Mouse (Mus musculus): Measurements from ENCODE around the gene Sh3gl3. TPM values are rescaled to one million over a fixed set of nuclear protein-coding genes. Genes with fewer than 3 reads are reported as not detected.

The Sh3gl3 gene
- total and polyA plus RNA-seq, 3 experiments = 0.27 to 0.70 (median 0.45) TPM

DNA sequence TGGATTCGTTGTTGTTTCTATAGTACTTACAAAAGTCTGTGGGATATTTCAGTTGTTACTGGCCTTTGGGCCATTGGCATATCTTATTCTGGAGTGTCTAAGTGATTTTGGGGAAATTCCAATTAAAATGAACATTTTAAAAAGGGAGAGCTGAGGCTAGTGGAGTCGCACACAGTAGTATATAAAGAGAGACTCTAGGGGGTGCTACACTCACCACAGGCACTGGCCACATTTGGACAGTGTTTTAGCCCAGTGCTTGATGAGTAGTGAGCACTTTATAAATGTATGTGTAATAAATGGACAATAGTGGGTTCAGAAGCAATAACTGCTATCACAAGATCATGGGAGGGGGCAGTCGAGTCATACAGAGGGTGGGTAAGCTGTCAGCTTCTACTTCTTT is 2.6 kb downstream of the Sh3gl3 start:
- no peak for DNase-seq
- Histone ChIP-seq H3K36me3 (ENCODE audit: control insufficient read depth, insufficient read depth, low read length) (no peaks in the 10 kb centered on the region), H3K9ac (ENCODE audit: low read depth, low read length) (no peak overlapping the region), H3K27me3 (ENCODE audit: control insufficient read depth, insufficient read depth, low read length) (no peaks in the 10 kb centered on the region), H3K27ac (no peak overlapping the region), H3K4me3 (no peak overlapping the region), H3K4me1 (ENCODE audit: control insufficient read depth, insufficient read depth, low read length) (no peaks in the 10 kb centered on the region), H3K79me2 (replicated peaks; ENCODE audit: control insufficient read depth, insufficient read depth, low read length) (no peaks in the 10 kb centered on the region)
- intact Hi-C loops (cut with DNase I) = no loop called here
- TF ChIP-seq CTCF (IDR thresholded peaks at IDR 0.05) = peak; percentile 23
- TF ChIP-seq EP300 (IDR thresholded peaks at IDR 0.05; ENCODE audit: insufficient read depth, low read depth, low read length) = no peak
- TF ChIP-seq POLR2A (IDR thresholded peaks at IDR 0.05; ENCODE audit: insufficient read depth, low read depth, low read length) = no peak
- 72% methylated on average over 3 of the region's 3 CpGs for whole genome bisulfite sequencing

DNA sequence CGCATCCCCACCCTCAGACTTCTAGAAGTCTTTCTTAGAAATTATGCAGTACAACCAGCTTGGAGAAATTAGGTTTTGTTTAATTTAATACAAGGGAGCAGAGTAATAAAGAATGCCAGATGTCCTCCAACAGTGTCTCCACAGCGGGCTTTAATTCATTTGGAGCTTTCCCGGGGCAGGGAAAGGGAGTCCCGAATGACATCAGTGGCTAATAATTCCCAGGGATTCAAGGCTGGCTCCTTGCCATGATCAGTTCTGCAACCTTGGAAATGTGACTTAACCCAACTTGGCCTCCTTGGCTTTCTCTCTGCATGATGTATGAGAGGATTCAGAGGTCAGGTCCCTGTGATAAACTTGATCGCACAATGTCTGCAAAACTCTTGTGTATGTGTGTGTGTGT is 3.7 kb downstream of the Sh3gl3 start:
- H3K27ac ChIP-seq = no peak overlapping the region
- TF ChIP-seq POLR2A (IDR thresholded peaks at IDR 0.05; ENCODE audit: insufficient read depth, low read depth, low read length) = no peak
- no peak for TF ChIP-seq CTCF (IDR thresholded peaks at IDR 0.05)
- TF ChIP-seq EP300 (IDR thresholded peaks at IDR 0.05; ENCODE audit: insufficient read depth, low read depth, low read length) = no peak
- WGBS = 43% methylated on average over 5 of the region's 5 CpGs
- no peaks in the 10 kb centered on the region for H3K79me2 ChIP-seq (replicated peaks; ENCODE audit: control insufficient read depth, insufficient read depth, low read length)
- no peak for DNase-seq
- no peak overlapping the region for H3K9ac ChIP-seq (ENCODE audit: low read depth, low read length)
- intact Hi-C loops (cut with DNase I) = no loop called here
- no peak overlapping the region for H3K4me3 ChIP-seq
- no peaks in the 10 kb centered on the region for H3K27me3 ChIP-seq (ENCODE audit: control insufficient read depth, insufficient read depth, low read length)
- no peaks in the 10 kb centered on the region for H3K4me1 ChIP-seq (ENCODE audit: control insufficient read depth, insufficient read depth, low read length)
- no peaks in the 10 kb centered on the region for H3K36me3 ChIP-seq (ENCODE audit: control insufficient read depth, insufficient read depth, low read length)

DNA sequence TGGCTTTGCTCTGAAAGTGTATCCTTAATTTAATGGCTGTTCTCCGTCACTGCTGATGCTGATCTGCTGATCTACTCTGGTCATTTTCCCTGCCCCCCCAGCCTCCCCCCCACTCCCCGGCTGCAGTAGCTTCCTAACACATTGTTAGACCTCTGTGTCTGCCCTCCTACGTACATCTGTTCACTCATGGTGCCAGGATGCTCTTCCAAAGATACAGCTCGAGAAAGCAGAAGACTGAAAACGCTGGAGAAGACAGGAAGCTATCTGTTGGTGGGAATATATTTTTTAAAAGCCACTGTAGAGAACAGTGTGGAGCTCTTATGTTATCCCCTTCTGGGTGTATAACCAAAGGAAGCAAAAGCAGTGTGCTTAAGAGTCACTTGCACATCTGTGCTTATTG is 7.3 kb downstream of the Sh3gl3 start:
- no peak for TF ChIP-seq POLR2A (IDR thresholded peaks at IDR 0.05; ENCODE audit: insufficient read depth, low read depth, low read length)
- TF ChIP-seq EP300 (IDR thresholded peaks at IDR 0.05; ENCODE audit: insufficient read depth, low read depth, low read length) = no peak
- no peak for TF ChIP-seq CTCF (IDR thresholded peaks at IDR 0.05)
- H3K4me1 ChIP-seq (ENCODE audit: control insufficient read depth, insufficient read depth, low read length) = no peaks in the 10 kb centered on the region
- H3K4me3 ChIP-seq = no peak overlapping the region
- no peak for DNase-seq
- no peak overlapping the region for H3K27ac ChIP-seq
- intact Hi-C loops (cut with DNase I) = no loop called here
- H3K9ac ChIP-seq (ENCODE audit: low read depth, low read length) = no peak overlapping the region
- 72% methylated on average over 5 of the region's 5 CpGs for WGBS
- no peaks in the 10 kb centered on the region for H3K36me3 ChIP-seq (ENCODE audit: control insufficient read depth, insufficient read depth, low read length)
- no peaks in the 10 kb centered on the region for H3K27me3 ChIP-seq (ENCODE audit: control insufficient read depth, insufficient read depth, low read length)
- no peaks in the 10 kb centered on the region for H3K79me2 ChIP-seq (replicated peaks; ENCODE audit: control insufficient read depth, insufficient read depth, low read length)

DNA sequence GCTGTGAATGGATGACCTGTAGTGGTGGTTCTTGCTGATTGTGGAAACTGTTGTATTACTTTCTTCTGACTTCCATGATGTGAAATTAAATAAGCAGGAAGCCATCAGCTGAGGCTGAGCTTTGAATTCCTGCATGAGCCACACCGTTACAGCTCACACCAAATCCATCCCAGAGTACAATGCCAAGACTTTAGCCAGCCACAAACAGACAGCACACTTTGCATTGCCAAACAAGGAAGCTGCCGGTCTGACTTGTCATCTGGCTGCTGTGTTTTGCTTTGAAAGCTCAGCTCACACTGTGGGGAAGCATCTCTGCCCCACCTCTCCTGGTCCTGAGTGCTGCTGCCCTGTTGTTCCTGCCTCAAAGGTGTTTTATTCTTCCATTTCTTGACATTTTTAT is 9.1 kb downstream of the Sh3gl3 start:
- H3K9ac ChIP-seq (ENCODE audit: low read depth, low read length) = no peak overlapping the region
- DNase-seq = no peak

DNA sequence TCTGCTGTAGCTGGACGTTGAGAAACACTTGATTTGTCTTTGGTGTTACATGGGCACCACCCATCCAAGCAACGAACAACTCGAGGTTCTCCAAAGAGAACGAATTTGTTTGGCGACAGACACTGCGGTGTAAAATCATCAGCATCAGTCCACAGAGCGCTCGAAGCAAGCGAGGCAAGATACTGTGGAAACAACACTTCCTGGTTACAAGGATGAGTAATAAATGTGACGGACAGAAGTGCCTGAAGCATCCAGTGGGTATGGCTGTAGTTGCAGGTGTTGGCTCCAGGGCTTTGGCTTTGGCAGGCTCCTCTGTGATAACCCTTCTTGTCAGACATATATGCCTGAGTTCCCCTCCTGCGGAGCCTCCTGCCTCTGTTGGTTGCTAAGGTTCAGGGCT is 18.0 kb downstream of the Sh3gl3 start:
- no peak for TF ChIP-seq EP300 (IDR thresholded peaks at IDR 0.05; ENCODE audit: insufficient read depth, low read depth, low read length)
- no peak for TF ChIP-seq POLR2A (IDR thresholded peaks at IDR 0.05; ENCODE audit: insufficient read depth, low read depth, low read length)
- no peak for TF ChIP-seq CTCF (IDR thresholded peaks at IDR 0.05)
- Histone ChIP-seq H3K27me3 (ENCODE audit: control insufficient read depth, insufficient read depth, low read length) (no peaks in the 10 kb centered on the region), H3K27ac (no peak overlapping the region), H3K4me3 (no peak overlapping the region), H3K36me3 (ENCODE audit: control insufficient read depth, insufficient read depth, low read length) (no peaks in the 10 kb centered on the region), H3K79me2 (replicated peaks; ENCODE audit: control insufficient read depth, insufficient read depth, low read length) (no peaks in the 10 kb centered on the region), H3K9ac (ENCODE audit: low read depth, low read length) (no peak overlapping the region), H3K4me1 (ENCODE audit: control insufficient read depth, insufficient read depth, low read length) (no peaks in the 10 kb centered on the region)
- WGBS = 79% methylated on average over 11 of the region's 11 CpGs
- no peak for DNase-seq
- intact Hi-C loops (cut with DNase I) = no loop called here

More for the DNA sequence above, 9.1 kb downstream of the Sh3gl3 start:
- TF ChIP-seq CTCF (IDR thresholded peaks at IDR 0.05) (no peak), POLR2A (IDR thresholded peaks at IDR 0.05; ENCODE audit: insufficient read depth, low read depth, low read length) (no peak), EP300 (IDR thresholded peaks at IDR 0.05; ENCODE audit: insufficient read depth, low read depth, low read length) (no peak)
- H3K4me3 ChIP-seq = no peak overlapping the region
- H3K36me3 ChIP-seq (ENCODE audit: control insufficient read depth, insufficient read depth, low read length) = no peaks in the 10 kb centered on the region
- H3K27ac ChIP-seq = no peak overlapping the region
- no peaks in the 10 kb centered on the region for H3K27me3 ChIP-seq (ENCODE audit: control insufficient read depth, insufficient read depth, low read length)
- intact Hi-C loops (cut with DNase I) = no loop called here
- 21% methylated on average over 2 of the region's 2 CpGs for WGBS
- H3K79me2 ChIP-seq (replicated peaks; ENCODE audit: control insufficient read depth, insufficient read depth, low read length) = no peaks in the 10 kb centered on the region
- H3K4me1 ChIP-seq (ENCODE audit: control insufficient read depth, insufficient read depth, low read length) = no peaks in the 10 kb centered on the region

DNA sequence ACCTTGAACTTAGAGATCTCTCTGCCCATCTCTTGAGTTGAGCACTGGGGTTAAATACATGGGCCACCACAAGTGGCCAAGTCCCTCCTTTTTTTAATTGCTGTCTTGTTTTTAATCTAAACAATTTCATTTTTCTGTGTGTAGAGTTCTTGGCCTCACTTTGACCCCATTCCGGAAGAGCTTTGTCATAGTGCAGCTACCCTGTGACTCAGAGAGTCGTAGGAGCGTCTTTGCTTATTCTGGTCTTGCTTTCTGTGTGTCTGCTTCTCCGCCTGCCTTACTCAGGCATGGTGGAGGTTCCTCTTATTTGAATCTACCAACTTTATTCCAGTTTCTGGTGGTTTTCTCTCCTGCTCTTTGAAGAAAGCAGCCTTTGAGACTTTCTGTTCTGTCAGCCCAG is 18.9 kb downstream of the Sh3gl3 start:
- Histone ChIP-seq H3K27me3 (ENCODE audit: control insufficient read depth, insufficient read depth, low read length) (no peaks in the 10 kb centered on the region), H3K4me3 (no peak overlapping the region), H3K27ac (no peak overlapping the region), H3K9ac (ENCODE audit: low read depth, low read length) (no peak overlapping the region), H3K4me1 (ENCODE audit: control insufficient read depth, insufficient read depth, low read length) (no peaks in the 10 kb centered on the region), H3K36me3 (ENCODE audit: control insufficient read depth, insufficient read depth, low read length) (no peaks in the 10 kb centered on the region), H3K79me2 (replicated peaks; ENCODE audit: control insufficient read depth, insufficient read depth, low read length) (no peaks in the 10 kb centered on the region)
- no peak for DNase-seq
- intact Hi-C loops (cut with DNase I) = no loop called here
- WGBS = 53% methylated on average over 4 of the region's 4 CpGs
- TF ChIP-seq CTCF (IDR thresholded peaks at IDR 0.05) (no peak), POLR2A (IDR thresholded peaks at IDR 0.05; ENCODE audit: insufficient read depth, low read depth, low read length) (no peak), EP300 (IDR thresholded peaks at IDR 0.05; ENCODE audit: insufficient read depth, low read depth, low read length) (no peak)

Measured in heart, adult 2 months (tissue).